Mouse (Mus musculus) bone marrow, adult 2 months (tissue): ENCODE data around the gene Slc2a10. TPM values are rescaled to one million over a fixed set of nuclear protein-coding genes. Genes with fewer than 3 reads are reported as not detected.
"Not testable (repeated sequence)": the region's sequence is repeated elsewhere in the genome, so short reads cannot be mapped to it uniquely, and the experiment has no call there.

ENCODE experiments used
- H3K27ac ChIP-seq: fragments of 200-500 bp; 2 replicates; pipeline ENCODE4 v1.5.1; 2012; ENCODE audit warnings: low read depth, mild to moderate bottlenecking, control low read depth, inconsistent platforms, low read length; ENCODE audit not compliant: control insufficient read depth, poor library complexity, insufficient read depth
- H3K4me1 ChIP-seq: fragments of 200-500 bp; 2 replicates; pipeline ENCODE4 v1.6.1; 2011; ENCODE audit warnings: low read length; ENCODE audit not compliant: control insufficient read depth, insufficient read depth
- H3K4me3 ChIP-seq: fragments of 200-500 bp; replicated peaks from 2 replicates; pipeline ENCODE3; 2011; ENCODE audit warnings: mild to moderate bottlenecking, low read depth, low read length, control low read depth; ENCODE audit not compliant: control insufficient read depth
- CTCF ChIP-seq: fragments of 200-500 bp; IDR thresholded peaks from 2 replicates; pipeline ENCODE4 v1.5.1; 2011; ENCODE audit warnings: low read length, control low read depth; ENCODE audit not compliant: control insufficient read depth, insufficient read depth
- POLR2A ChIP-seq: fragments of 200-500 bp; IDR thresholded peaks from 2 replicates; pipeline ENCODE4 v1.6.1; 2011; ENCODE audit warnings: low read depth, mild to moderate bottlenecking, control low read depth, low read length, borderline replicate concordance; ENCODE audit not compliant: control insufficient read depth
- WGBS: fragments of 180-500 bp; shearing (Covaris S2); methylation state at CpG from one replicate; pipeline ENCODE4 v1.1.7; 2018; 5-methylcytosine and 5-hydroxymethylcytosine counted together
- polyA plus RNA-seq: library from polyadenylated mRNA; stranded (reverse); fragments of >200 nt; gene quantifications from 2 replicates; pipeline ENCODE4 v1.2.4, GENCODE M21; 2011; ENCODE audit warnings: low replicate concordance; ENCODE audit not compliant: missing spikeins, insufficient read depth, insufficient read length

Gene Slc2a10
- polyA plus RNA-seq, 1 experiment = not detected

DNA sequence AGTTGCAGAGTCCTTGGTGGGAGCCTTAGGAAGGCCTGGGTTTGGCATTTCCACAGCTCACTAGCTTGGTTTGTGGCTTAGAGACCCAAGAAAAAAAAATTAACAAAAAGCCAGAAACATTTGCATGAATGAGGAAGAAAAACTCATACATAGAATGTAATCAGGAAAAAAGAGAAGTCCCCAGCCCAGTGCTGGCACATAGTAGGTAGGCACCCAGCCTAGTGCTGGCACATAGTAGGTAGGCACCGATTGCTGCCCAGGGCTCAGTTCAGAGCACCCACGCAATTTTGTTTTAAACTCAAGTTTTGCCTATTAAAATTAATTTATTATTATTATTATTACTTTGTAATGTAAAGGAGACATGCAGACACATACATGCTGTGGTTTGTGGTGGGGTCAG lies 42.1 kb downstream of the Slc2a10 start:
- Histone ChIP-seq H3K4me3 (no peak overlapping the region), H3K4me1 (no peaks in the 10 kb centered on the region), H3K27ac (no peak overlapping the region)
- TF ChIP-seq POLR2A (no peak), CTCF (no peak)
- WGBS = 92% methylated on average over 2 of the region's 2 CpGs

- Histone ChIP-seq H3K4me3 (no peak overlapping the region), H3K27ac (no peak overlapping the region), H3K4me1 (no peaks in the 10 kb centered on the region)
- TF ChIP-seq CTCF = no peak
- no peak for TF ChIP-seq POLR2A
- WGBS = 81% methylated on average over 8 of the region's 8 CpGs
These were observed 42.8 kb downstream of the Slc2a10 start for GRCm38 (mm10) chr2:165546341-165546740.

DNA sequence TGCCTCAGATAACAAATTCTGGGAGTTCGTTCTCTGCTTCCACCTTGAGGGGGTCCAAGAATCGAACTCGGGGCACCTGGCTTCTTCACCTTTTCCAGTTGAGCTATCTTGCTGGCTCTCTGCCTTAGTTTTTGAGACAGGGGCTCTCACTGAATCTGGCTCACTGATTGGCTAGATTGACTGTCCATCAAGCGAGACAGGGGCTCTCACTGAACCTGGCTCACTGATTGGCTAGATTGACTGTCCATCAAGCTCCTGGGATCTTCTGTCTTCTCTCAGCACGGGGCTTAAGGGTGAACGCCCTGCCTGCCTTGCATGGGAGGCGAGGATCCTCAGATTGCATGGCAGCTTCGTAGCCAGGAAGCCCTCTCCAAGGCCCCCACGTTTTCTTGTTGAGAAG lies 43.8 kb downstream of the Slc2a10 start:
- 54% methylated on average over 9 of the region's 9 CpGs for WGBS

GRCm38 (mm10) chr2:165548627-165549026 lies 45.0 kb downstream of the Slc2a10 start:
- Histone ChIP-seq H3K4me1 (no peaks in the 10 kb centered on the region), H3K4me3 (no peak overlapping the region), H3K27ac (no peak overlapping the region)
- WGBS = 80% methylated on average over 6 of the region's 6 CpGs
- TF ChIP-seq CTCF (no peak), POLR2A (no peak)

More for the DNA sequence above, 43.8 kb downstream of the Slc2a10 start:
- no peak overlapping the region for H3K27ac ChIP-seq
- no peaks in the 10 kb centered on the region for H3K4me1 ChIP-seq
- TF ChIP-seq POLR2A = no peak
- TF ChIP-seq CTCF = no peak
- H3K4me3 ChIP-seq = no peak overlapping the region

- H3K27ac ChIP-seq, H3K4me1 ChIP-seq, H3K4me3 ChIP-seq: not testable (repeated sequence)
- WGBS = 65% methylated on average over 7 of the region's 7 CpGs
These were observed 46.8 kb downstream of the Slc2a10 start for GRCm38 (mm10) chr2:165550410-165550809.

- WGBS = 90% methylated on average over 9 of the region's 9 CpGs
- H3K4me3 ChIP-seq = no peak overlapping the region
- TF ChIP-seq CTCF (no peak), POLR2A (no peak)
- H3K4me1 ChIP-seq = no peaks in the 10 kb centered on the region
- H3K27ac ChIP-seq = no peak overlapping the region
These were observed 50.5 kb downstream of the Slc2a10 start for GRCm38 (mm10) chr2:165554066-165554465.

DNA sequence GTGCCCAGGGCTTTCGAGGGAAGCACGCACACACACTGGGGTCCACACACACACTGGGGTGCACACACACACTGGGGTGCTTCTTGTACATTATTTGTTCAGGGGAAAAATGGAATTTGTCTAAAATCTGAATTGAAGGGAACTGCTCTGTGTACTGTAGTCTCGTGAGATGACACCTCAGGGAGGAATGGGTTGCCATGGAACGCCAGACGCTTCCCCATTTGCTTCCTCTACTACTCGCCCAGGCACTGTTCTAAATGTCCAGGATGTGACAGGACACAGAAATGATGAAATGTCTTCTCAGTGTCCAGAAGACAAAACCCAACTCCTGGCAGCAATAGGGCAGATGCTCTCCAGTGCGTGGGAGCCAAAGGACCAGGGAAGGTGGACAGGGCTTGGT lies 53.7 kb downstream of the Slc2a10 start:
- Histone ChIP-seq H3K4me3 (no peak overlapping the region), H3K27ac (no peak overlapping the region), H3K4me1 (no peaks in the 10 kb centered on the region)
- TF ChIP-seq POLR2A = no peak
- TF ChIP-seq CTCF = no peak
- WGBS = 67% methylated on average over 7 of the region's 7 CpGs

DNA sequence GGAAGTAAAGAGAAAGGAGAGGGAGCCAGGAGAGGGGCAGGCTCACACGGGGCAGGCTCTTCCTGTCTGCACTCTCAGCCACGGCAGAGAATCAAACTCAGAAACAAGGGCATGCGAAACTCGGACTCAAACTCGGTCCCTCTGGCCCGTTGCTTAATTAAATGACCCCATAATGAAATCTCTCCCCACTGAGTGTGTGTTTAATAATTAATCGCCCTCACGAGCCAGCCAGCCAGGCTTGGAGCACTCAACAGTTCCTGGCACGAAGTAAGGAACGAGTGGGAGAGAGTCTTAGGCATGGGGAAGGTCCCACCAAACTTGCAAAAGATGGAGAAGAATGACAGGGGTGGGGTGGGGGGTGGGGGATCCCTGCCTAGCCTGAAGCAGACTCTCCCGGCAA lies 55.3 kb downstream of the Slc2a10 start:
- 43% methylated on average over 11 of the region's 11 CpGs for WGBS
- H3K4me3 ChIP-seq = no peak overlapping the region
- TF ChIP-seq CTCF = no peak
- no peak for TF ChIP-seq POLR2A
- H3K27ac ChIP-seq = no peak overlapping the region
- H3K4me1 ChIP-seq = no peaks in the 10 kb centered on the region

GRCm38 (mm10) chr2:165559506-165560235 lies 56.1 kb downstream of the Slc2a10 start:
- Histone ChIP-seq H3K4me1 (no peaks in the 10 kb centered on the region), H3K27ac (no peak overlapping the region), H3K4me3 (no peak overlapping the region)
- WGBS = 20% methylated on average over 11 of the region's 11 CpGs
- TF ChIP-seq CTCF (no peak), POLR2A (no peak)
